Mouse (Mus musculus) hindbrain, embryonic 14.5 days (tissue): ENCODE results near the gene Frs3. TPM values are rescaled to one million over a fixed set of nuclear protein-coding genes. Genes with fewer than 3 reads are reported as not detected.

ENCODE experiments used
- ATAC-seq: fragments of 200-750 bp; cut with Nextera tagmentation; 2 replicates; pipeline ENCODE4 v1.8.0; 2017; ENCODE audit warnings: moderate number of reproducible peaks, mild to moderate bottlenecking, moderate TSS enrichment, moderate library complexity; ENCODE audit not compliant: low FRiP score
- DNase-seq: peaks from one replicate; pipeline ENCODE4 v3.0.0-alpha.2; 2015; ENCODE audit warnings: low spot score
- H3K27ac ChIP-seq: fragments of 300-500 bp; sonication (generic); 2 replicates; pipeline ENCODE4 v1.5.1; 2014; ENCODE audit warnings: mild to moderate bottlenecking, moderate library complexity
- H3K27me3 ChIP-seq: fragments of 300-500 bp; sonication (generic); 2 replicates; pipeline ENCODE4 v1.6.1; 2014; ENCODE audit warnings: mild to moderate bottlenecking, low read length, mixed read lengths; ENCODE audit not compliant: control insufficient read depth, insufficient read depth
- H3K36me3 ChIP-seq: fragments of 300-500 bp; sonication (generic); replicated peaks from 2 replicates; pipeline ENCODE4 v1.6.1; 2014; ENCODE audit not compliant: control insufficient read depth, insufficient read depth
- H3K4me1 ChIP-seq: fragments of 300-500 bp; sonication (generic); replicated peaks from 2 replicates; pipeline ENCODE4 v1.6.1; 2014; ENCODE audit warnings: antibody characterized with exemption, low read length, mixed read lengths; ENCODE audit not compliant: control insufficient read depth, insufficient read depth
- H3K4me2 ChIP-seq: fragments of 300-500 bp; sonication (generic); replicated peaks from 2 replicates; pipeline ENCODE4 v1.6.1; 2014; ENCODE audit warnings: mild to moderate bottlenecking, moderate library complexity
- H3K4me3 ChIP-seq: fragments of 300-500 bp; sonication (generic); replicated peaks from 2 replicates; pipeline ENCODE4 v1.5.1; 2014; ENCODE audit warnings: mild to moderate bottlenecking, low read length
- H3K9ac ChIP-seq: fragments of 300-500 bp; sonication (generic); 2 replicates; pipeline ENCODE4 v1.6.1; 2014
- H3K9me3 ChIP-seq: fragments of 300-500 bp; sonication (generic); 2 replicates; pipeline ENCODE4 v1.6.1; 2016; ENCODE audit warnings: low read length; ENCODE audit not compliant: control insufficient read depth
- WGBS: fragments of 180-500 bp; shearing (Covaris S2); extraction: QIAGEN DNeasy Blood & Tissue Kit; methylation state at CpG from one replicate; pipeline ENCODE4 v1.1.7; 2014; 5-methylcytosine and 5-hydroxymethylcytosine counted together
- polyA plus RNA-seq: library from polyadenylated mRNA; unstranded; fragments of >200 nt; fragmentation: Nextera tagmentation; extraction: Ambion mirVana; gene quantifications from 2 replicates; pipeline ENCODE4 v1.2.1, GENCODE M21; 2014

Gene Frs3
- polyA plus RNA-seq, 1 experiment from 2014 or later: 44.4 TPM

GRCm38 (mm10) chr17:47663009-47663713, 25.7 kb upstream of the Frs3 start:
- Histone ChIP-seq H3K27ac (no peak overlapping the region), H3K27me3 (no peaks in the 10 kb centered on the region), H3K9ac (no peak overlapping the region), H3K4me2 (no peak overlapping the region), H3K4me1 (no peaks in the 10 kb centered on the region), H3K36me3 (0 out of 2 replicates have a peak, but pooled peaks cover 4% of the 10 kb centered on the region), H3K4me3 (no peak overlapping the region), H3K9me3 (no peaks in the 10 kb centered on the region)
- WGBS: 26% methylated on average over 9 of the region's 9 CpGs
- ATAC-seq (no peak), DNase-seq (no peak)

- H3K4me2 ChIP-seq: no peak overlapping the region
- H3K4me3 ChIP-seq: no peak overlapping the region
- no peak for ATAC-seq
- 83% methylated on average over 7 of the region's 7 CpGs for whole genome bisulfite sequencing
- H3K27me3 ChIP-seq: no peaks in the 10 kb centered on the region
- peaks cover 6% of the 10 kb centered on the region for H3K4me1 ChIP-seq
- no peak for DNase-seq
- H3K36me3 ChIP-seq: 0 out of 2 replicates have a peak, but pooled peaks cover 1% of the 10 kb centered on the region
- no peak overlapping the region for H3K9ac ChIP-seq
- H3K27ac ChIP-seq: no peak overlapping the region
- H3K9me3 ChIP-seq: no peaks in the 10 kb centered on the region
Measured at GRCm38 (mm10) chr17:47664474-47664873, 24.4 kb upstream of the Frs3 start.

- no peak overlapping the region for H3K4me3 ChIP-seq
- no peaks in the 10 kb centered on the region; the same call in 1 of the 2 replicates for H3K36me3 ChIP-seq
- 44% methylated on average over 4 of the region's 4 CpGs for WGBS
- H3K9ac ChIP-seq: no peak overlapping the region
- no peaks in the 10 kb centered on the region for H3K9me3 ChIP-seq
- H3K4me1 ChIP-seq: peaks cover 13% of the 10 kb centered on the region
- no peak overlapping the region for H3K4me2 ChIP-seq
- H3K27me3 ChIP-seq: 0 out of 2 replicates have a peak, but pooled peaks cover 5% of the 10 kb centered on the region
- DNase-seq (no peak), ATAC-seq (no peak)
- H3K27ac ChIP-seq: no peak overlapping the region
Measured at GRCm38 (mm10) chr17:47669166-47669565, 19.7 kb upstream of the Frs3 start.

GRCm38 (mm10) chr17:47671988-47672310, 16.9 kb upstream of the Frs3 start:
- DNase-seq (no peak), ATAC-seq (peak; percentile 46)
- WGBS: 15% methylated on average over 14 of the region's 14 CpGs
- Histone ChIP-seq H3K27ac (no peak overlapping the region), H3K4me2 (peak overlapping the region; percentile 68), H3K4me1 (peaks cover 13% of the 10 kb centered on the region), H3K27me3 (0 out of 2 replicates have a peak, but pooled peaks cover 5% of the 10 kb centered on the region), H3K4me3 (peak overlapping the region; percentile 27), H3K36me3 (peaks cover 14% of the 10 kb centered on the region), H3K9ac (peak overlapping the region; percentile 45; the same call in 1 of the 2 replicates), H3K9me3 (no peaks in the 10 kb centered on the region)

GRCm38 (mm10) chr17:47672311-47673111, 16.3 kb upstream of the Frs3 start:
- WGBS: 4% methylated on average over 68 of the region's 68 CpGs

GRCm38 (mm10) chr17:47676581-47676980, 12.2 kb upstream of the Frs3 start:
- Histone ChIP-seq H3K27me3 (0 out of 2 replicates have a peak, but pooled peaks cover 5% of the 10 kb centered on the region), H3K36me3 (peaks cover 58% of the 10 kb centered on the region), H3K9ac (no peak overlapping the region), H3K4me3 (no peak overlapping the region), H3K4me1 (peaks cover 6% of the 10 kb centered on the region; the same call in 1 of the 2 replicates), H3K4me2 (no peak overlapping the region), H3K27ac (no peak overlapping the region), H3K9me3 (no peaks in the 10 kb centered on the region)
- no peak for ATAC-seq
- peak; percentile 93 for DNase-seq
- 18% methylated on average over 9 of the region's 9 CpGs for WGBS

More at GRCm38 (mm10) chr17:47672311-47673111, 16.3 kb upstream of the Frs3 start:
- Histone ChIP-seq H3K4me3 (peak overlapping the region; percentile 27), H3K4me1 (peaks cover 13% of the 10 kb centered on the region), H3K27ac (no peak overlapping the region), H3K9me3 (no peaks in the 10 kb centered on the region), H3K9ac (peak overlapping the region; percentile 45; the same call in 1 of the 2 replicates), H3K36me3 (peaks cover 19% of the 10 kb centered on the region), H3K27me3 (0 out of 2 replicates have a peak, but pooled peaks cover 5% of the 10 kb centered on the region), H3K4me2 (peak overlapping the region; percentile 68)
- DNase-seq (peak; percentile 64), ATAC-seq (peak; percentile 57)

- Histone ChIP-seq H3K4me2 (no peak overlapping the region), H3K4me3 (no peak overlapping the region), H3K9me3 (no peaks in the 10 kb centered on the region), H3K36me3 (peaks cover 75% of the 10 kb centered on the region), H3K27me3 (no peaks in the 10 kb centered on the region), H3K4me1 (no peaks in the 10 kb centered on the region), H3K27ac (no peak overlapping the region), H3K9ac (no peak overlapping the region)
- 95% methylated on average over 5 of the region's 5 CpGs for WGBS
- no peak for DNase-seq
- ATAC-seq: no peak
Measured at GRCm38 (mm10) chr17:47678238-47678637, 10.6 kb upstream of the Frs3 start.

GRCm38 (mm10) chr17:47678702-47679101, 10.1 kb upstream of the Frs3 start:
- H3K4me1 ChIP-seq: no peaks in the 10 kb centered on the region
- H3K9me3 ChIP-seq: no peaks in the 10 kb centered on the region
- H3K27ac ChIP-seq: no peak overlapping the region
- ATAC-seq: no peak
- H3K4me2 ChIP-seq: no peak overlapping the region
- H3K9ac ChIP-seq: no peak overlapping the region
- no peak for DNase-seq
- peaks cover 79% of the 10 kb centered on the region for H3K36me3 ChIP-seq
- WGBS: 88% methylated on average over 5 of the region's 5 CpGs
- H3K4me3 ChIP-seq: no peak overlapping the region
- H3K27me3 ChIP-seq: no peaks in the 10 kb centered on the region

GRCm38 (mm10) chr17:47682836-47683235, 6.0 kb upstream of the Frs3 start:
- no peak overlapping the region for H3K4me3 ChIP-seq
- peaks cover 8% of the 10 kb centered on the region; the same call in 1 of the 2 replicates for H3K4me1 ChIP-seq
- H3K9me3 ChIP-seq: no peaks in the 10 kb centered on the region
- no peak overlapping the region for H3K27ac ChIP-seq
- DNase-seq (no peak), ATAC-seq (no peak)
- no peak overlapping the region for H3K9ac ChIP-seq
- peaks cover 80% of the 10 kb centered on the region for H3K36me3 ChIP-seq
- H3K27me3 ChIP-seq: no peaks in the 10 kb centered on the region
- no peak overlapping the region for H3K4me2 ChIP-seq
- 78% methylated on average over 4 of the region's 4 CpGs for WGBS
